ENCODE assay signal across 8 mouse cellular contexts in genomic region chr12:108763057-108763796, GRCm38 (mm10). TPM values are rescaled to one million over a fixed set of nuclear protein-coding genes. Genes with fewer than 3 reads are reported as not detected.
DNase-seq lines count a peak whose midpoint lies in the region; ATAC-seq lines count a peak whose summit lies in the region.

No protein-coding gene starts in this region.

- no peak overlapping the region for H3K9ac ChIP-seq in heart, embryonic 12.5 days
- H3K9ac ChIP-seq in hindbrain, embryonic 16.5 days (ENCODE audit: low read depth, low read length): no peak overlapping the region

- H3K27me3 ChIP-seq in heart, embryonic 12.5 days (replicated peaks): no peaks in the 10 kb centered on the region
- H3K27me3 ChIP-seq in hindbrain, embryonic 16.5 days (replicated peaks; ENCODE audit: control insufficient read depth, insufficient read depth, low read length): no peaks in the 10 kb centered on the region
- no peaks in the 10 kb centered on the region for H3K27me3 ChIP-seq in midbrain, embryonic 10.5 days (ENCODE audit: low read depth, poor library complexity, severe bottlenecking)

- no peak overlapping the region for H3K27ac ChIP-seq in heart, embryonic 12.5 days (ENCODE audit: poor library complexity, severe bottlenecking)
- no peak overlapping the region for H3K27ac ChIP-seq in hindbrain, embryonic 16.5 days (ENCODE audit: low read depth, low read length)
- no peak overlapping the region for H3K27ac ChIP-seq in midbrain, embryonic 10.5 days (replicated peaks)

- DNase-seq in adrenal gland, postnatal 10 days: peak; percentile 20
- no peak for DNase-seq in adrenal gland, adult 8-10 months
- DNase-seq in MEL-GATA-1-ER (ENCODE audit: extremely low read depth, low read depth): peak; percentile 90
- DNase-seq in lung, postnatal 36 days: peak; percentile 64
- no peak for DNase-seq in right cerebral cortex, postnatal 25 days
- DNase-seq in midbrain, embryonic 10.5 days (ENCODE audit: low spot score): no peak

- no peak overlapping the region for H3K4me3 ChIP-seq in heart, embryonic 12.5 days
- no peak overlapping the region for H3K4me3 ChIP-seq in hindbrain, embryonic 16.5 days (ENCODE audit: low read length)
- H3K4me3 ChIP-seq in midbrain, embryonic 10.5 days: no peak overlapping the region

- no peak overlapping the region for H3K4me2 ChIP-seq in heart, embryonic 12.5 days
- H3K4me2 ChIP-seq in hindbrain, embryonic 16.5 days (ENCODE audit: low read length): no peak overlapping the region

- peaks cover 25% of the 10 kb centered on the region for H3K4me1 ChIP-seq in heart, embryonic 12.5 days (replicated peaks)
- peaks cover 13% of the 10 kb centered on the region for H3K4me1 ChIP-seq in hindbrain, embryonic 16.5 days (ENCODE audit: control insufficient read depth, insufficient read depth, low read depth, low read length)
- H3K4me1 ChIP-seq in midbrain, embryonic 10.5 days: peaks cover 19% of the 10 kb centered on the region

- H3K9me3 ChIP-seq in heart, embryonic 12.5 days (replicated peaks): no peaks in the 10 kb centered on the region
- no peaks in the 10 kb centered on the region for H3K9me3 ChIP-seq in hindbrain, embryonic 16.5 days (ENCODE audit: control insufficient read depth, low read length)
- H3K9me3 ChIP-seq in midbrain, embryonic 10.5 days (replicated peaks): no peaks in the 10 kb centered on the region

- no peaks in the 10 kb centered on the region for H3K36me3 ChIP-seq in heart, embryonic 12.5 days
- no peaks in the 10 kb centered on the region for H3K36me3 ChIP-seq in hindbrain, embryonic 16.5 days (ENCODE audit: control insufficient read depth, insufficient read depth, low read length)
- no peaks in the 10 kb centered on the region for H3K36me3 ChIP-seq in midbrain, embryonic 10.5 days

- peak; percentile 48 for ATAC-seq in heart, embryonic 12.5 days (ENCODE audit: insufficient number of reproducible peaks, low FRiP score)
- ATAC-seq in hindbrain, embryonic 16.5 days: no peak

- 47% methylated on average over 9 of the region's 9 CpGs for WGBS in heart, embryonic 12.5 days
- 69% methylated on average over 9 of the region's 9 CpGs for WGBS in hindbrain, embryonic 16.5 days
- WGBS in midbrain, embryonic 10.5 days: 64% methylated on average over 9 of the region's 9 CpGs

RNA-seq across cellular contexts. Expression of gene Yy1, which starts 29.5 kb away (rescaled TPM):
- 10 to 100 TPM; 59.8 to 66.4 TPM for total RNA-seq in adrenal gland, postnatal 10 days (2021)
- total RNA-seq in adrenal gland, adult 8-10 months (2022): 10 to 100 TPM; 65.4 to 76.7 (median 70.7) TPM
- polyA plus RNA-seq in heart, embryonic 12.5 days (2016; fragmentation: Nextera tagmentation; extraction: Ambion mirVana): 16.0 and 18.8 TPM in 2 replicates
- 9.7 and 9.8 TPM in 2 replicates for polyA plus RNA-seq in hindbrain, embryonic 16.5 days (2015; fragmentation: Nextera tagmentation; extraction: Ambion mirVana)
- polyA plus RNA-seq in midbrain, embryonic 10.5 days (2016; fragmentation: Nextera tagmentation; extraction: Ambion mirVana): 13.0 and 14.4 TPM in 2 replicates

Comparison
In these comparisons a context has a peak if more than half of its experiments do, and no peak if none do; other contexts are left out.
1. DNase-seq: peak in adrenal gland, postnatal 10 days (single experiment), MEL-GATA-1-ER (single experiment) and lung, postnatal 36 days (single experiment); none in adrenal gland, adult 8-10 months (single experiment), right cerebral cortex, postnatal 25 days (single experiment) and midbrain, embryonic 10.5 days (single experiment).